Mouse (Mus musculus) thymus, adult 2 months (tissue): ENCODE results near the gene 5830473C10Rik. TPM values are rescaled to one million over a fixed set of nuclear protein-coding genes. Genes with fewer than 3 reads are reported as not detected.

Experiments
- DNase-seq: peaks from one replicate; pipeline ENCODE4 v3.0.0; 2021
- H3K27ac ChIP-seq: fragments of 200-500 bp; 2 replicates; pipeline ENCODE4 v1.5.1; 2012; ENCODE audit warnings: low read length, control low read depth; ENCODE audit not compliant: control insufficient read depth, insufficient read depth
- H3K27me3 ChIP-seq: fragments of 200-500 bp; 2 replicates; pipeline ENCODE4 v1.6.1; 2012; ENCODE audit warnings: mild to moderate bottlenecking, low read length, moderate library complexity, mixed read lengths; ENCODE audit not compliant: control insufficient read depth, insufficient read depth
- H3K36me3 ChIP-seq: fragments of 200-500 bp; 2 replicates; pipeline ENCODE4 v1.6.1; 2012; ENCODE audit warnings: mild to moderate bottlenecking, low read length, moderate library complexity; ENCODE audit not compliant: control insufficient read depth, insufficient read depth
- H3K4me1 ChIP-seq: fragments of 200-500 bp; replicated peaks from 2 replicates; pipeline ENCODE4 v1.6.1; 2012; ENCODE audit warnings: low read length; ENCODE audit not compliant: control insufficient read depth, insufficient read depth
- H3K4me3 ChIP-seq: fragments of 200-500 bp; 2 replicates; pipeline ENCODE4 v1.5.1; 2012; ENCODE audit warnings: mild to moderate bottlenecking, low read length, control low read depth, moderate library complexity; ENCODE audit not compliant: control insufficient read depth, insufficient read depth
- CTCF ChIP-seq: fragments of 200-500 bp; IDR thresholded peaks from 2 replicates; pipeline ENCODE4 v1.5.1; 2012; ENCODE audit warnings: mild to moderate bottlenecking, control low read depth, low read length, moderate library complexity, borderline replicate concordance; ENCODE audit not compliant: control insufficient read depth, poor library complexity, insufficient read depth; ENCODE audit errors: extremely low read depth
- POLR2A ChIP-seq: fragments of 200-500 bp; IDR thresholded peaks from 2 replicates; pipeline ENCODE4 v1.6.1; 2012; ENCODE audit warnings: mild to moderate bottlenecking, low read length, control low read depth, moderate library complexity; ENCODE audit not compliant: control insufficient read depth, poor library complexity, insufficient read depth; ENCODE audit errors: extremely low read depth
- WGBS: fragments of 180-500 bp; shearing (Covaris S2); methylation state at CpG from one replicate; pipeline ENCODE4 v1.1.7; 2018; 5-methylcytosine and 5-hydroxymethylcytosine counted together
- polyA plus RNA-seq: library from polyadenylated mRNA; depleted of rRNA; stranded (reverse); fragments of >200 nt; gene quantifications from 2 replicates; pipeline ENCODE4 v1.2.3, GENCODE M21; 2012; rRNA removed

5830473C10Rik gene
- polyA plus RNA-seq = 0.08 TPM in 1 of 2 replicates, not detected in the other

DNA sequence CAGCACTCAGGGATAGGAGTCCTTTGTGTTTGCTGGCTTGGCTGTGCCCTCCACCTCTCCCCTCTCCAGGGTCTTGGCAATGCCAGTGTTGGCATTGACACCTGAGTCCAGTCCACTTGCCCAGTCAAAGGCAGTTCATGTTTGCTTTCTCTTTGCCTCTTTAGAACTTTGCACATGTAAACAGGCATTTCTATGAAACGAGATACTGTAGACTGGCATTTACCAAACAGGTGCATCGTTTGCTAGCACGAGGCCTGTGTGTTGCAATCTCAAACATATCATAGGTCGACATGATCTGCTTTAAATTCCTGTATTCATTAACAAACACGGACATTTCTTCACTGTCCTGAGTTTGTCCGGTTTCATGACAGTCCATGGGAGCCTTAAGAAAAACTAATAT, at the start of gene 5830473C10Rik:
Gene 5830473C10Rik (plus strand): TSS at position 365 of the 400 bp plus-strand sequence.
- no peak for DNase-seq
- Histone ChIP-seq H3K27me3 (no peaks in the 10 kb centered on the region), H3K4me1 (no peaks in the 10 kb centered on the region), H3K36me3 (no peaks in the 10 kb centered on the region), H3K27ac (no peak within 1 kb of the TSS), H3K4me3 (no peak within 1 kb of the TSS)
- TF ChIP-seq POLR2A = no peak
- TF ChIP-seq CTCF = no peak
- WGBS = 94% methylated on average over 6 of the region's 6 CpGs

GRCm38 (mm10) chr5:90512288-90512955, 48.5 kb upstream of the 5830473C10Rik start:
- Histone ChIP-seq H3K4me1 (no peaks in the 10 kb centered on the region), H3K36me3 (no peaks in the 10 kb centered on the region), H3K27ac (no peak overlapping the region), H3K27me3 (no peaks in the 10 kb centered on the region), H3K4me3 (no peak overlapping the region)
- WGBS = 82% methylated on average over 6 of the region's 6 CpGs
- TF ChIP-seq POLR2A (no peak), CTCF (no peak)
- no peak for DNase-seq

GRCm38 (mm10) chr5:90515561-90515960, 45.3 kb upstream of the 5830473C10Rik start:
- Histone ChIP-seq H3K4me1 (no peaks in the 10 kb centered on the region), H3K27me3 (no peaks in the 10 kb centered on the region), H3K4me3 (no peak overlapping the region), H3K36me3 (no peaks in the 10 kb centered on the region), H3K27ac (no peak overlapping the region)
- no peak for DNase-seq
- WGBS = 92% methylated on average over 6 of the region's 6 CpGs
- TF ChIP-seq POLR2A (no peak), CTCF (no peak)

- no peak within 1 kb of the TSS for H3K27ac ChIP-seq
Observed at GRCm38 (mm10) chr5:90518356-90519100, 42.4 kb upstream of the 5830473C10Rik start, which contains the start of gene Afm. TSS of gene Afm (plus strand) at chr5:90518932.

DNA sequence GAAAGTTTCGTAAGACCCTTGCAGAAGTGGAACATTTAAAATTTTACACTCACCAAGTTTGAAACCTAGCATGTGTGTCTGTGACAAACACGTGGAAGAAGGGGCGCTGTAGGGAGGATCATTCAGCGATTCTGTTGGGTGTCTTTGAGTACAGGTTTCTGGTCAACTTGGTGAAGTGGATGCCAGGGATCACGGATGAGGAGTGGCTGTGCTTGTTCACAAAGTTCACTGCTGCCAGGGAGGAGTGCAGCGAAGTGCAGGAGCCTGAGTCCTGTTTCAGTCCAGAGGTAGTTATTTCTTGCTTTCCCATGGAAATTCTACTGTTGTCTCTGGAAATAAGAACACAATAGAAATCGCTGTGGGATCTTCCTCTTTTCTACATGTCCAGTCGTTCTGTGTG, 9.7 kb upstream of the 5830473C10Rik start:
- WGBS = 86% methylated on average over 8 of the region's 8 CpGs
- TF ChIP-seq CTCF = no peak
- TF ChIP-seq POLR2A = no peak
- no peaks in the 10 kb centered on the region for H3K4me1 ChIP-seq
- no peaks in the 10 kb centered on the region for H3K27me3 ChIP-seq
- no peak for DNase-seq
- H3K36me3 ChIP-seq = no peaks in the 10 kb centered on the region
- no peak overlapping the region for H3K4me3 ChIP-seq
- H3K27ac ChIP-seq = no peak overlapping the region

More at GRCm38 (mm10) chr5:90518356-90519100, 42.4 kb upstream of the 5830473C10Rik start, which contains the start of gene Afm:
- H3K4me3 ChIP-seq = no peak within 1 kb of the TSS
- no peaks in the 10 kb centered on the region for H3K36me3 ChIP-seq
- H3K4me1 ChIP-seq = no peaks in the 10 kb centered on the region
- no peak for DNase-seq
- WGBS = 93% methylated on average over 6 of the region's 6 CpGs
- TF ChIP-seq POLR2A (no peak), CTCF (no peak)
- no peaks in the 10 kb centered on the region for H3K27me3 ChIP-seq

- H3K4me1 ChIP-seq = no peaks in the 10 kb centered on the region
- no peak overlapping the region for H3K27ac ChIP-seq
- TF ChIP-seq POLR2A (no peak), CTCF (no peak)
- no peak overlapping the region for H3K4me3 ChIP-seq
- no peaks in the 10 kb centered on the region for H3K27me3 ChIP-seq
- WGBS = 40% methylated on average over 3 of the region's 3 CpGs
- no peaks in the 10 kb centered on the region for H3K36me3 ChIP-seq
- no peak for DNase-seq
Observed at GRCm38 (mm10) chr5:90556052-90556451, 4.9 kb upstream of the 5830473C10Rik start.
